Mouse (Mus musculus): ENCODE measurements around the gene Rpl13a.

DNA sequence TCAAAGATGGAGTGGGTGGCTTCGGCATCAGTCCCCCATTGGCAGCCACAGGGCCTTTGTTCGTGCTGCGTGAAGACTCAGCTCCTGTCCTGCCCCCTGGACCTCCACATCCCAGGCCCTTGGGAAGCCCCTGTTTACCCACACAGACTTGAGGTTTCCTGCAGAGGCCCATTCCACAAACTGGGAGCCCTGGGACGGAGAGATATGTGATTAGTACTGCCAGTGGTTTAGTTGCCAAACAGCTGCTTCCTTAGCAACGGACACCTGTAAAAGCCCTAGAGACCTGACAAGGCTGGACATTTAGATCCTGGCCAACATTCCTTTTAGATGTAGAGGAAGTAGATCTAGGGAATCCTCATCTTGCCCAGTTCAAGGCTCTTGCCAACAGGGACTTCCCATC is 13.4 kb upstream of the Rpl13a start:
- TF ChIP-seq CTCF (IDR thresholded peaks at IDR 0.05; ENCODE audit: low read depth, low read length) (no peak), TAL1 (conservative IDR thresholded peaks at IDR 0.05; ENCODE audit: low read depth, low read length) (no peak), POLR2AphosphoS5 (IDR thresholded peaks at IDR 0.05; ENCODE audit: insufficient replicate concordance, low read depth, low read length) (no peak), GATA1 (IDR thresholded peaks at IDR 0.05; ENCODE audit: borderline replicate concordance, low read length) (no peak)
